Mouse (Mus musculus): ENCODE results near the gene Zfp57. TPM values are rescaled to one million over a fixed set of nuclear protein-coding genes. Genes with fewer than 3 reads are reported as not detected.
A peak's percentile ranks its signal among the peaks of the same experiment; 100 is the strongest.
"Not testable (repeated sequence)": the region's sequence is repeated elsewhere in the genome, so short reads cannot be mapped to it uniquely, and the experiment has no call there.

The Zfp57 gene
- total RNA-seq, 2 experiments from 2014 or later = 1.6 to 2.9 TPM

DNA sequence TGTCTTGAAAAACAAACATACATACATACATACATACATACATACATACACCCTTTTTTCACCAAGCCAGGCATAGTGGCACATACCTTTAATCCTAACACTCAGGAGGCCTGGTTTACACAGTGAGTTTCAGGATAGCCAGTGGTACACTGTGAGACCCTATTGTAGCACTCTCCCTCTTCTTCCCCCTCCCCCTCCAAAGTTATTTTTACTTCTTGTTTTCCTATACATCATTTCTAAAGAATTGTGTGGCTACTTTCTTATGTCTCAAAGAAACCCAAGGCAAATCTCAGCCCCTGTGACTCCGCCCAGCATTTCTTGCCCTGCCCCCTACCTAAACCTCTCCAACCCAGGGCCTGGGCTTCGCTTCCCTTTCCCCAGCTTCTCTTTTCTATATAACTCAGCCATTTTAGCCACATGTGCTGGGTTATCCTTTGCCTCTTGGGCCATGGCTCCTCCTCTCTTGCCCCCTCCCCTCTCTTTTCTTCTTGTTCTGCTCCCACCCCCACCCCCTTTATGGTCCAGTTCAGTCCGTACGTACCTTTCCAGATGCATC lies 7.1 kb upstream of the Zfp57 start:
- intact Hi-C loops (cut with DNase I) = no loop called here
- DNase-seq (ENCODE audit: low spot score) = no peak

DNA sequence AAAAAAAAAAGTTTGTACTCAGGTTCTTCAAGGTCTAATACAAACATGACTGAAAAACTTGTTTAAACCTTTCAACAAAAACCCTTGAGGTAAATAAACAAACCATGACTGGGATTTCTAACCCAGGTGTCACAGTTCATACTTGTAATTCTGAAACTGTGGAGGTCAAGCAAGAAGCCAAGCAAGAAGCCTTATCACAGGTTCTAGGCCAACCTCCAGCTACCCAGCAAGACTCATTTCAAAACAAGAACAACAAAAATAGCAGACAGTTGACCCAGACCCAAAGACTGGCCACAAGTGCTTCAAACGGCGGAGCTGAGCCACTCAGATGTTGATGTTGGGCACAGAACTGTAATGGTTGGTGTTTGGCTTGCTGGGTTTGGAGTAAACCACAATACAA lies 6.4 kb upstream of the Zfp57 start:
- intact Hi-C loops (cut with DNase I) = no loop called here
- no peak for DNase-seq (ENCODE audit: low spot score)

DNA sequence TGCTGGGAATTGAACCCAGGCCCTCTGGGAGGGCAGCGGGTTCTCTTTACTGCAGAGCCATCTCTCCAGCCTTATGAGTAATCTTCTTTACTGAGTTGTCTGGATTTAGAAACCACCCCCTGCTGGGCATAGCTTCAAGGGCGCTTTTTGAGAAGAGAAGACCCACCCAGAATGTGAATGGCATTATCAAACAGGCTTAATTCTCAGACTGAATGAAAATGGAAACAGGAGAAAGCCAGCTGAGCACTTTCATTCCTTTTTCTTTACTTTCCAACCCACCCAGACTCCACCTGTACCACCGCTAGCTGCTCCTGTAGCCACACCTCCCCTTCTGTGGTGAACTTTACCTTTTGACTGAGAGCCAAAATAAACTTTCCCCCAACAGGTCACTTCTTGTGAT lies 5.5 kb upstream of the Zfp57 start:
- intact Hi-C loops (cut with DNase I) = no loop called here
- DNase-seq (ENCODE audit: low spot score) = no peak

DNA sequence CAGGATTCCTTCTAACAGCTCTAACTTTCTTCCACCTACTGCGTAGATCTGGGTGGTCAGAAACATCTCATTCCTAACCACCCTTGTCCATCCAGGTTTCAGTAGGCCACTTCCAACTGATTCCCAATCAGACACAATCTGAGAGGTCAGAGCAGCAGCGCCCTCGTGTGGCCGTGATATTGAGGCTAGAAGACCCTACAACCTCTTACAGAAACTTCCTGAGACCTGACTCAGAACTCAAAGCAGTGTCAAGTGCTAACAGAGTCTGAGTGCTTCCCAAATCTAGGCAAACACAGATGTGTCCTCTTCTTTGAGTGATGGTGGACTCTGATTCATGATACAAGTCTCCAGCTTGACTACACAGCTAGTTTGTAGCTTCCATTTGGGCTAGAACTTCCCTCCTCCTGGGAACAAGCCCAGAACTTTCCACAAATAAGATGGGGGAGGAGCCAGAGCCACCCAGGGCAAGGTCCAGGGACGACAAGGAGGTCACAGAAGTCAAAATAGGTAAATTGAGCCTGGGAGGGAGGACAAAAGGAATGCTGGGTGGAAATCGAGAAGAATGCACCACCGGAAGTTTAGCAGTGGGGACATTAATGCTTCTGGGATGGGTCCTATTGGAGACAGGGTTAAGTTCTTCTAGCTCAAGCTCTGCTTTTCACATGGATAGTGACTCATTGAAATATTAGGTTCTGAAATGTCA lies 3.8 kb upstream of the Zfp57 start:
- DNase-seq (ENCODE audit: low spot score) = peak; percentile 35
- intact Hi-C loops (cut with DNase I) = loop anchor here (1.0 kb wide), 1 partner anchor 82 kb away; no protein-coding TSS in a partner anchor

DNA sequence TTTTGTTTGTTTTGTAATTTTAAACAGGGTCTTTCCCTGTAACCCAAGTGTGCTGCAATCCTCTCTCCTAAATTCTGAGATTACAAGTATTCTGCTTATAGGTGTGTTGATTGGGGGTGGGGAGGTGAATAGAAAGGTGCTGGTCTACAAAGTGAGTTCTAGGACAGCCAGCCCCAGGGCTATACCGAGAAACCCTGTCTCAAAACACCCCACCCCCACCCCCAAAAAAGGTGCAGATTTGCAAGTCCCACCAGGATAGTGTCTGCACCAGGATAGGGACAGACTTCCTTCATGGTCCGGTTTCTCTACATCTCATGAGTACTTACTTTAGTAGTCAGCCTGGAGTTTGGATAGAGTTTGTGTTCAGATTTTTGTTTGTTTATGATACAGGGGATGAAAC lies 2.5 kb upstream of the Zfp57 start:
- DNase-seq (ENCODE audit: low spot score) = no peak
- intact Hi-C loops (cut with DNase I) = no loop called here

DNA sequence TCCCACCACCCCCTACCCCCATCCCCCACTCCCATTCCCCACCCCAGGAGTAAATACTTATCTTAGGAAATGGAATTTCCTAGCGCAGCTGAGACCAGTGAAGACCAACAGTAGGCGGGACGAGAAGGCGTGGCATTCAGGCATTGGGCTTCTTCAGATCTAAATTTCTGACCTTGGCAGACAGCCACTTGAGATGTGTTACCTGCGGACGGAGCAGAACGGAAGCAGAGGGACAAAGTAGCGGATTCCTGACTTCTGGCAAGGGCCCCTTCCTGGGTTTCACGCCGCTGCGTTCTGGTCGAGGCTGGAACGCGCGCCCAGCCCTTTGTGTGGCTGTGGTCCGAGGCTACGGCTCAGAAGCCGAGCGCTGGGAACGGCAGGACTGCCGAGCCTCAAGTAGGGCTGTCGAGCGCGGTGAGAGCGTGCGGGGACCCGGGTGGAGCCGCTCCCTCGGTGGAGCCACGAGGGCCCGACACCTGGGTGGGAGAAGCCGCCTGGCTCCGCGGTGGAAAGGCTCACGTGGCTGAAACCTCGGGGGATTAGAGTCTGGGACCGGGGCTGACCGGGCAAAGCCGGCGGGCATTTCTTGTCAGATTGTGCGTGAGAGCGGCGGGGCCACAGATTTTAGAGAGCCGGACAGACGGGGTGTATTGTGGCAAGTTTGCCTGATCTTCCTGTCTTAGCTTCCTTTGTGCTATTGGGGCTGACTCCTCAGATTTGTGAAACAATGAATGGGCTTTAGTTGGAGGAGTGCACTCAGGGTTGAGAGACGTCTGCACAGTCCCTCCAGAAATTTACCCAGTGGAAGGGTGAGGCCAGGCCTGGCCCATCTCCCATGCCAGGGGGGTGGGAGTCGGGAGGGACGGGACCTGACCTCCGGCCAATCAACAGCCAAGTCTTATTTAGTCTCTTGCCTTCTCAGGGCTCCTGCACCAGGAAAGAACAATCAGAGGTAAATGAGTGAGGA lies 1.7 kb downstream of the Zfp57 start:
- DNase-seq (ENCODE audit: low spot score) = peak; percentile 23
- intact Hi-C loops (cut with DNase I) = loop anchor here (5.0 kb wide), 1 partner anchor 45 kb away; the partner anchor contains the start of gene Gabbr1

DNA sequence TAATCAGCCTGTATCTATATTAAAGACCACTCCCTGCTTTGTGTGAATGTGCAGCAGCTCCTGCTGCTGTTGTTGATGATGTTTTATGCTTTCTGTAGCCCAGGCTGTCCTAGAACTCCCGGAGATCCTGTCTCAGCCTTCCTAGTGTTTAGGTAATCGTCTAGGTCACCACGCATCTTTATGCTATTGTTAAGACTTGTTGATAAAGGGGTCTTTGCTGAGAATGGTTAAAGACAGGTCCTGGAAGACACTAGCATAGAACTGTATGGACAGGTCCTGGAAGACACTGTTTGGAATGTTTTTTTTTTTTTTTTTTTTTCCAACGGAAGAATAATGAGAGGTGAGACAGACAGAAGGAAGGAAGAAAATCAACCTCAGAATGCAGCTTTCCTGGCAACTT lies 2.4 kb downstream of the Zfp57 start:
- intact Hi-C loops (cut with DNase I) = loop anchor here (5.0 kb wide), 1 partner anchor 44 kb away; the partner anchor contains the start of gene Gabbr1

DNA sequence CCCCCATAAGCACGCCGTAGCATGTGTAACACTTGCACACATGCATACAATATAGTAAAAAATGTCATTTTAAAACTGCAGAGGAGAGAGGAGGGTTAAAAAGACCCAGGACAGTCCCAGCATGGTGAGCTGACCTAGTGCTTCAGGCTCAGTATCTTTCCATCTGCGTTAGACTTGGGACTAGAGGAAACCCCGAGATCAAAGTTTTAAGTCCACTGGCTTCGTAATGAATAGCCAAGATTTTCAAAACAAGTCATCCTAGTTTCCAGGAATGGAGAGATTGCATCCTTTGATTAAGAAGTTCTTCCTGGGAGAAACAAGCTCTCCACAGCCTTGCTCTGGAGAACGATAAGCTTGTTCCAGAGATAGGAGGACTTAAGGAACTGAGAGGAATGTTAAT lies 7.2 kb downstream of the Zfp57 start:
- DNase-seq (ENCODE audit: low spot score) = no peak
- intact Hi-C loops (cut with DNase I) = no loop called here

More for the DNA sequence above, 2.4 kb downstream of the Zfp57 start:
- DNase-seq (ENCODE audit: low spot score) = no peak

DNA sequence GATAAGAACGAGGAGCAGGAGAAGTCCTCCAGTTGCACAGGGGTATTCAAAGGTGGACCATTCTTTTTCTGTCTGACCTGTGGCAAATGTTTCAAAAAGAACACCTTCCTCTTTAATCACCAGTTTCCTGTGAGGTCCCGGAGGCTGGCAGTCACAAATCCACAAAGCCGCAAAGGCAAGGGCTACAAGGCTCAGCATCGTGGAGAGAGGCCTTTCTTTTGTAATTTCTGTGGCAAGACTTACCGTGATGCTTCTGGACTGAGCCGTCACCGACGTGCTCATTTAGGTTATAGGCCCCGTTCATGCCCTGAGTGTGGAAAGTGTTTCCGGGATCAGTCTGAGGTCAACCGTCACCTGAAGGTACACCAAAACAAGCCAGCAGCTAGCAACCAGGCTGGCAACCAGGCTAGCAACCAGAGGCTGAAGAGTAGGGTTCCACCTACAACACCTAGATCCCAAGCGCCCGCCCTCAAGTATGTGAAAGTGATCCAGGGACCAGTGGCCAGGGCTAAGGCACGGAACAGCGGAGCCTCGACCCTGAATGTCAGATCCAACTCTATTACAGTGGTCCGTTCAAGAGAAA lies 8.6 kb downstream of the Zfp57 start:
- intact Hi-C loops (cut with DNase I) = no loop called here
- no peak for DNase-seq (ENCODE audit: low spot score)

DNA sequence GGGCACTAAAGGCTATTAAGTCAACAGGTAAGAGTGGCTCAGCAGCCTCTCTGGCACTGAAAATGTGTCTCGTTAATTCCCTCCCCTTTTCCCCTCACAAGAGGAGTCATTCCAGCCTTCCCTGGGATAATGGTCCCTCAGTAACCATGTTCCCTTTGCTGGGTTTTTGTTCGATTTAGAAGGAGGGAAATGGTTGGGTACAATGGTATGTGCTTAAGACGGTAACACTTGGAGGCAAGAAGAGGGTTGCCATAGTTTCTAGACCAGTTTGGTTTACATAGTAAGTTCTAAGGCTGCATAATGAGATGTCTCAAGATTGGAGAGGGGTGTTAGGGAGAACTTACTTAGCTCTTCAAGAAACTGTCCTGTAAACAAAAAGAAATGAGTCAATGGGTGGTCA lies 10.8 kb downstream of the Zfp57 start:
- intact Hi-C loops (cut with DNase I) = no loop called here
- DNase-seq (ENCODE audit: low spot score) = no peak

DNA sequence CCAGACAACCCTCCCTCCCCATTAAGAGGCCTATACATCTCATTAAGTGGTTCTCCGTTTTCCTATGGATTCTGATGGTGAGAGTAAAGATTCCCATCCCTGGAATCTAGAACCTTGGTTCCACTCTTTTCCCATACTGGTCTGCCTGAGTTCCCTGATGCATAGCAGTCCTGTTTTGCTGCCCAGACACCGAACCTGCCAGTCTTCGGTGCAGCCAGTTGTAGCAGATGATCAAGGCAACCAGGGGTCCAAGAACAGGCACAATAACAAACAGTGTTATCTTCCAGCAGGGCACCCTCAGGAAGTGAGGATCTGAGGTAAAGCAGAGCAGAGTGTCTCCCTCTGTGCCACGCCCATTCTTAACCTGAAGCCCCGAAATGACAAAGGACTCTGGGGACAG lies 11.2 kb downstream of the Zfp57 start:
- no peak for DNase-seq (ENCODE audit: low spot score)
- intact Hi-C loops (cut with DNase I) = no loop called here

DNA sequence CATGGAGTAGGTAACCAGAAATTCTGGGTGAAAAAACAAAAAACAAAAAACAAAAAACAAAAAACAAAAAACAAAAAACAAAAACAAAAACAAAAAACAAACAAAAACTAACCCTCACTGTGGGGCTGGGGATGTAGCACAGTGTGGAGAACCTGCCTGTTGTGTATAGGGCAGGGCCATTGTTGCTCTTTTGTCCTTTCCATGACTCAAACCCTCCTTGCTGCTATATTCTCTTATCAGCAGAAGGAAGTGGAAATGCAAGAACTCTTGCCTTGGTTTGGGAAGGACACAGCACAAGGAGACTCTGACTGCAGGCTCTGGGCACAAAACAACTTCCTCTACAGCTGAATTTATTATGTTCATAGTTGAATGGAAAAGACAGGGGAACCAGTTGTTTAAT lies 15.4 kb downstream of the Zfp57 start:
- intact Hi-C loops (cut with DNase I) = no loop called here
- DNase-seq (ENCODE audit: low spot score) = no peak

DNA sequence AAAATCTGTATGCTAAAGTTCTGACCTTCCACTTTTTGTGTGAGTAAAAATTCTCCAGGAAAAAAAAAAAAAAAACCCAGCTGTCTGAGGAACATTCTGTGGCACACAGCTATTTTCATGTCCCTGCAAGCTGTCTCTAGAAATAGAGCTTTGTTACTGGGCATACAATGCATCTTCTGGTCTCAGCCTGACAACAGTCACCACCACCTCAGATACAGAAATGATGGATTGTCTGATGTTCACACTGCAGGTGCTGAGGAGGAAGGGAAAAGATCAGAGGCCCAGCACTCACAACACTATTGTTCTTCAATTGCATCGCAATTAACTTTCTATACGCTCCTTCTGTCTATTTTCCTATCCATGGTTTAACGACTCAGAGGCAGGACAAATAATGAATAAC lies 17.4 kb downstream of the Zfp57 start:
- intact Hi-C loops (cut with DNase I) = no loop called here
- no peak for DNase-seq (ENCODE audit: low spot score)

DNA sequence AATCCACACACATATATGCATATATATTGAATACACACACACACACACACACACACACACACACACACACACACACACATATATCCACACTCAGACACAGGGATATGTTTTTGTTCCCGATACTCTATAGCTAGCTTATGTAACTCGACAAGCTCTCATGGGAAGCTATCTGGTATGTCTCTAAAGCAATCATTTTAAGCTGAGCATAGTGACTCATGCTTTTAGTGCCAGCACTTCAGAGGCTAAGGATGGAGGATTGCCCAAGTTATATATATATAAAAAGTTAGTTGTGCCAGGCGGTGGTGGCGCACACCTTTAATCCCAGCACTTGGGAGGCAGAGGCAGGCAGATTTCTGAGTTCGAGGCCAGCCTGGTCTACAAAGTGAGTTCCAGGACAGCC lies 18.3 kb downstream of the Zfp57 start:
- intact Hi-C loops (cut with DNase I); DNase-seq (ENCODE audit: low spot score): not testable (repeated sequence)

DNA sequence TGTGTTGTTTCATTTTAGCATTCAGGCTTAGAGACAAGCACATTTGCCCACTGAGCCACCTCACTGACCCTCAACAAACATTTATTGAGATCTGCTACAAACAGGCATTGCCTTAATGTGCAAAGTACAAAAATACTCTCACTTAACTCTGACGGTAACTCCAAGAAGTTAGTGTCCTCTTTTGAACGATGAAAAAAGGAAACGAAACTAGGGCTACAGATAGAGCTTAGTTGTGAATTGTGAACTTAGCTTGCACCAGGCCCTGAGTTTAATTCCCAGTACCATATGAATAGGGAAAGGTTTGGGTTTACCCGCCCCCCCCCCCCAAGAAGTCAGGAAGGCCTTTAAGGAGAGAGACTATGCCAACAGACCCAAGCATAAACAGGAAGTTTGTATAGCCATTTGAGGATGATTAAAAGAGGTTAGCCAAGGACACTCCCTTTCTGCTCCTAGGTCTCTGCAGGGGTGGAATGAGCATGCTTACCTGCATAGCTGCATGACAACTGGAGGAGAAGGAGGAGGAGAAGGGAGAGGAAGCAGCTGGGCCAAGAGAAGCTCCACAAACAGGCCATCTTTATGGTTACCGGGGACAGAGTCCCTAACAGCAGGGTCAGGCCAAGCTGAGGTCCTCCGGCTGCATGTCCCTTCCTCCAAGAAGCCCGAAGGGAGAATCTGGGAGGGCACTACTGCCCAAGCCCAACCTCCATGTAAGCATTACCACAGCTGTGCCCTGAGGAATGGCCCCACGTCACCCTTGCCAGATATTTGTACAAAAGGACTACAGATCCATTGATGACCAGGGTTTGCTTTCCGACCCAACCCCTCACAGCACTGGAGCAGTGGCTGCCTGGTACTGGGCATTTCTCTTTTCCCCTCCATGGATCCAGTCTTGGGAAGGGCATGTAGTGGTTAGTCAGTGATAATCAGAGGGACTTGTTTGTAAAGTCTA lies 21.9 kb downstream of the Zfp57 start, which contains the start of gene Mog:
TSS of gene Mog (minus strand) at position 771 of the 949 bp plus-strand sequence.
- intact Hi-C loops (cut with DNase I) = no loop called here
- DNase-seq (ENCODE audit: low spot score) = no peak

DNA sequence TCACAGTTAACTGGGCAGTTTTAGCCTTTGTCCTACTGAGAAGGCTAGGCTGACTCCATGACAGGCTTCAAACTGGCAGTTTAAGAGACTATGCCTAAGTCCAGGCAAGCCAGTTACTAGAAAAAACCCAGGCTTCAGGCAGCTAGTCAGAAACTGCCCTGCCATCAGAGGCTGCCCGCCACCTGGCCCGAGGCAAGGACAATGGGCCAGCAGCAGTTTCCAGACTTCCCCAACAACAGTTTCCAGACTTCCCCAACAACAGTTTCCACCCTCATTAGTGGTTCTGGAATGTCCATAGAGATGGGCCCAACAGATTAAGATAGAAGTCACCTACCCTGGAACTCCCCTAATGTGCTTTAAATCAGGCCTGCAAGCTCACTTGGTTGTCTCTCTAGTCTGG lies 25.5 kb downstream of the Zfp57 start:
- no peak for DNase-seq (ENCODE audit: low spot score)
- intact Hi-C loops (cut with DNase I) = no loop called here

DNA sequence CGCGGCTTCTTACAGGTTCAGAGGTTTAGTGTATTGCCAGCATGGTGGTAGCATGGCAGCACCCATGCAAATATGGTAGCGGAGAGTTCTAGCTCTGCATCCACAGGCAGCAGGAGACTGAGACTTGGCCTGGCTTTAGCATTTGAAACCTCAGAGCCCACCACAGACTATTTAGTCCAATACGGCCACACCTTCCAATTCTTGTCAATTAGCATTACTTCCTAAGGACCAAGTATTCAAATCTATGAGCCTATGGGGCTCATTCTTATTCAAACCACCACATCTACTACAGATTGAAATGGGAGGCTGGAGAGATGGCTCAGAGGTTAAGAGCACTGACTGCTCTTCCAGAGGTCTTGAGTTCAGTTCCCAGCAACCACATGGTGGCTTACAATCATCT lies 26.5 kb downstream of the Zfp57 start:
- intact Hi-C loops (cut with DNase I) = no loop called here
- DNase-seq (ENCODE audit: low spot score) = no peak

DNA sequence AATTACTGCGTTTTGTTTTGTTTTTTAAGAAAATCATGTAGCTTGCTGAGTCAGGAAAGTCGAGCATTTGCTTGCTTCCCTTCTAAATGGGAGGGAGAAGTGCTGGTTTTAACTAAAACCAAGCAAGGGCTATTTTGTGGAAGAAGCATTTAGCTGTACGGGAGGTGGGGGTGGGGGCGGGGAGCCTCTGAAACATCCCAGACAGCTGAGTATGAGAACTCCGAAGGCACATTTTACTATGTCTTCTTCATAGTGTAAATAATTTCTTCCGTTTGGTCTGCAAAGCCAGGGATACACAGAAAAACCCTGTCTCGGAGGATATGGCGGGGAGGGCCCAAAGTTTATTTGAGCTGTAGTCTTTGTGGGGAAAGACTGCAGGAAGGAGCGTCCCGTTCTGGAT lies 27.2 kb downstream of the Zfp57 start:
- no peak for DNase-seq (ENCODE audit: low spot score)
- intact Hi-C loops (cut with DNase I) = no loop called here

DNA sequence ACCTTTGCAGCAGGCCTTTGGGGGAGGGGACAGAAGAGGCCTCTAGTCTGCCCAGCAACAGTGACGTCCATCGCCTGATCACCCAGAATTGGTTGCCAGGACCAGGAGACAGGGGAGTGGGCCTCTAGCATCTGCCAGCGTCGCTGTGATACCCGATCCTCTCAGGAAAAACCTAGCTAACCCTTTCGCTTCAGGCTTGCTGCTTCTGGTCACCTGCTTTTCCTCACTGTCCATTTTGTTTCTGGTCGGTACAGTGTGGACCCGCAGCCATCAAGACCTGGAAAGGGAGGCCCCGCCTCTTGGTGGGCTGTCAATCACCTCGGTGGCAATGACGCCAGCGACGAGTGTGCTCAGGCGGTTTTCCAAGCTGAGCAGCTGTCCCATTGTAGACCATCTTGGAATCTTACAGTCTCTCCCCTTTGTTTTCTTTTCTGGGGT lies 27.7 kb downstream of the Zfp57 start:
- DNase-seq (ENCODE audit: low spot score) = peak; percentile 72
- intact Hi-C loops (cut with DNase I) = no loop called here

Data from heart, postnatal 25 days (tissue).